Mouse (Mus musculus) G1E-ER4 (cell line): ENCODE data around the gene Rsph1. TPM values are rescaled to one million over a fixed set of nuclear protein-coding genes. Genes with fewer than 3 reads are reported as not detected.

ENCODE experiments used
- GATA1 ChIP-seq: IDR thresholded peaks from one replicate; pipeline ENCODE4 v1.8.0; 2012; ENCODE audit warnings: low read length, inconsistent platforms
- polyA plus RNA-seq: library from polyadenylated mRNA; stranded (reverse); fragments of >175 nt; gene quantifications from 2 replicates; pipeline ENCODE4 v1.2.3, GENCODE M21; 2012

The Rsph1 gene
- polyA plus RNA-seq, 1 experiment: not detected

- no peak for TF ChIP-seq GATA1
Observed at GRCm38 (mm10) chr17:31309281-31309793, 32.2 kb upstream of the Rsph1 start.

- no peak for TF ChIP-seq GATA1
Observed at GRCm38 (mm10) chr17:31308291-31308816, 31.2 kb upstream of the Rsph1 start.

GRCm38 (mm10) chr17:31307756-31308155, 30.6 kb upstream of the Rsph1 start:
- TF ChIP-seq GATA1: no peak

- no peak for TF ChIP-seq GATA1
Observed at GRCm38 (mm10) chr17:31305776-31306120, 28.6 kb upstream of the Rsph1 start.

DNA sequence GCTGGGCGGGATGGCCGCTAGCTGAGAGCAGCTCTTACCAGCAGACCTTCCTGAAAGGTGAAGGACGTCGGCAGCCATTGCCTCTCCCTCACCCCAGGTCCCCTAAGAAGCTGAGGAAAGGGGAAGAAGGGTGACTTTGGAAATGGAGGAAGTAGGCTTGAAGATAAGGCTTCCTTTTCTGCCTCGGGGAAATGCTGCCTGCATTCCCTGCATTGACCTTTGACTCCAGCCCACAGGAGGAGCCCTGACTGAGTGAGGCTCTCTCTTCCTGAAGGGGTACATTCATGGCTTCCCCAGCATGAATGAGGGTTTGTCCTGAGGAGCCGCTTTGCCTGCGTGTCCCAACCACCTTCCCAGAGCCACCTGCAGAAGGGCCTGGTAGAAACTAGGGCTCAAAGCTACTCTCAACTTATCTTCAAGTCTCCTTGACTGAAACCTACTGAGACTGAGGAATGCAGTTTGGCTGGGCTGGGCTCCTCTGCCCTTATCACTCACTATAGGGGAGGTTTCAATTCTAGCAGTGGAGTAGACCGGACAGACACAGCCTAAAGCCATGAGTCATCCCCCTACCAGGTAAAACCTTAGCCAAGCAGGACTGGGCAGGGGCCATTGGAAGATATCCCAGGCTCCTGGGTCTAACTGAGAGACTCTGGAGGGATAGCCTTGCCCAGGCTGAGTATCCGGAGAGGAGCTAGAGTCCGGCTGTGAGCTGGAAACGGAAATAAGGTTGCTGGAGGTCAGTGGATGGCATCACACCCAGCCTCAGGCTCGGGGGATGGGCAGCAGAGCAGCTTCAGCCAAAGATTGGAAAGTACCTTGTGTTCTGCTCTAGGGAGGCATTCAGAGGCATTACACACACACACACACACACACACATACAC, 28.0 kb upstream of the Rsph1 start:
- no peak for TF ChIP-seq GATA1

DNA sequence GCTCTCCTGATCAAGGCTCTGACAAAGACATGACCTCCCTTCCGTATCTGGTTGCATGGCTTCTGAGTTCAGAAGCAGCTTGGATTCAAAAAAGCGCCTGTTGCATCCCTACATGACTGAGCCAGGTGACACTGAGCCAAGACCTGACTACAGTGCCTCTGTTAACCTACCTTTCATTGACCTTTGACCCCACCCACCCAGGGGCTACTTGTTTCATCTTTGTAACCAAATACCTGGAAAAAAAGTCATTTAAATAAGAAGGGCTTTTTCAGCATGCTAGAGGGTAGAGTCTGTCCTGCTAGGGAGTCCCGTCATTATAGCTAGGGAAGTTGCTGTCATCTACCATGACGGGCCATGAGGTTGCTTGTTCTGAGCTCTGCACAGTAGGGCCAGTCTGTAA, 26.2 kb upstream of the Rsph1 start:
- no peak for TF ChIP-seq GATA1

DNA sequence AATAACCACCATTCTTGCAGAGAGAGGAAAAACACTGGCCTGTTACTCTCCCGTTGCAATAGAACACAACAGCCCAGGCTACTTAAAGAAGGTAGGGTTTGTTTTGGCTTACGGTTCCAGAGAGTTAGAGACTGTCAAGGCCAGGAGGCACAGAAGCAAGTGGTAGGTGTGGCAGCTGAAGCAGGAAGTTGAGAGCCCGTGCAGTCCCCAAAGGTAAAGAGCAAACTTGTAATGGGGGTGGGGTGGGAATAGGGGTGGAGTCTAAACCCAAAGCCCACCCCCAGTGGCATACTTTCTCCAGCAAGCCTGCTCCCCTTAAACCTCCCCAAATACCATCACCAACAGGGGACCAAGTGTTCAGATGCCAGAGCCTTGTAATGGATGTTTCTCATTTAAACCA, 23.6 kb upstream of the Rsph1 start:
- no peak for TF ChIP-seq GATA1

DNA sequence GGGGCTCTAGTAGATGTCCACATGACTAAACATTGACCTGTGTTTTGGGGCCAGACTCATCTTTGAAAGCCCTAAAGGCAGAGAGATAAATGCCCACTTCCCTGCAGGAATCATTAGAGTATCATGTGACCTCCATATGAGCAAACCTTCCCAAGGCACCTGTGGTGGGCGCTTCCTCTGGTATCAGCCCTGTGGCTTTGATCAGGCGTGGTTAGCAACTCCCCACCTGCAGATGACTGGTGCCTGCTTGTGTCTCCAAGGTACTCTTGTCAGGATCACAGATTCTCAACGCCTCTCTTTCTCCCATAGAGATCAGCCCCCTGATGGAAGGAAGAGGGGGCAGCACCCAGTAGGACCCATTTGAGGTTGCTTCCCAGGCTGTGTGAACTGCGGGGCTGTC, 22.8 kb upstream of the Rsph1 start:
- TF ChIP-seq GATA1: no peak

GRCm38 (mm10) chr17:31298419-31299209, 21.4 kb upstream of the Rsph1 start:
- no peak for TF ChIP-seq GATA1

GRCm38 (mm10) chr17:31297521-31297939, 20.3 kb upstream of the Rsph1 start:
- no peak for TF ChIP-seq GATA1

- TF ChIP-seq GATA1: no peak
Observed at GRCm38 (mm10) chr17:31295892-31296781, 19.0 kb upstream of the Rsph1 start.

DNA sequence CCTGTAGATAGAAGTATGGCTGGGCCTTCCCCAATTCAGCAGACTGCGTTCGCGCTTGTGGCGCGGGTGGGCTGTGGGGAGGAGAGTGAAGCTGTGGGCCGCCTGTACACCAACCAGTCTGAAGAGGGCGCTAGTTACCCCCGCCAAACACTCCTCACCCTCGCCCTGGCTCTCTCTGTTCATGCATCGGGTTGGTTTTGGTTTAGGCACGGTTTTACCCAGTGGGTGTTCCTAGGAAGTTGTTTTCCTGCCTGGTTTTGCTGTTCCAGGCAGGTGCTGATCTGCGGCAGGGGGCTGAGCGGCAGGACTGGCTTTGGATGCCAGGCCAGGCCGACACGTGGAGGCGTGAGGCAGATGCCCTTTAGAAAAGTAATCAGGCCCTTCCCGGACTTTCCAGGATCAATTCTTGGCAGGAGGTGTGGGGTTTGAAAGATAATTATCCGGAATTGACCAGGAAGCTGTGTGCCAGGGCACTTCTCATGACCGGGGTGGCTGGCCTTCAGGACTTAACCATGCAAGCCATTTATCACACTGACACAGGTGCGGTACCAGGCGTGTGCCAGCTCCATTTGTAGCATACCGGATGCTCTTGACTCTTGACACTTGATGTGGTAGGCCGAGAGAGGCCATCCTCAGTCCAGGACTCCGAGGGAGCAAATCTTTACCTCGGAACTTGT, 18.2 kb upstream of the Rsph1 start:
- no peak for TF ChIP-seq GATA1

GRCm38 (mm10) chr17:31294363-31295214, 17.4 kb upstream of the Rsph1 start:
- no peak for TF ChIP-seq GATA1

GRCm38 (mm10) chr17:31290859-31291258, 13.7 kb upstream of the Rsph1 start:
- TF ChIP-seq GATA1: no peak
